Mouse (Mus musculus): ENCODE measurements around the gene BC052040. TPM values are rescaled to one million over a fixed set of nuclear protein-coding genes. Genes with fewer than 3 reads are reported as not detected.

Gene BC052040
- total and polyA plus RNA-seq, 2 experiments from 2014 or later: 13.7 to 14.3 TPM

DNA sequence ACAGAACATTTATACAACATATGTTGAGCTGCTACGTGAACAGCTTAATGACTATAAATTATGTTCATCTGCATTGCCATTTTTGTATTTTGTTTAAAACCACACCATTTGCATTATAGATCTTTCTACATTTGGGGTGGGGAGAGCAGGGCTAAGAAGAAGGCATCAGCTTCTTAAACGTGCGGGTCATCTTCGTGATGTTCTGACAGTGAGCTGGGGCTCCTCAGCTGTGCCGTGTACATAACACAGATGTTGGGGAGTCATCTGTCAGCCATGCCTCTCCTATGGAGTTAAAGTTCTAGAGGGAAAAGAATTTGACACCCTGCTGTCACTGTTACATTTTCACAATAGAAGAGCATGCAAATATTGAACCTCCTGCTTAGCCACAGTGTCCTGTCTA is 19.2 kb downstream of the BC052040 start:
- no peaks in the 10 kb centered on the region for H3K27me3 ChIP-seq (ENCODE audit: insufficient read depth, low read length)
- no peaks in the 10 kb centered on the region for H3K9me3 ChIP-seq (ENCODE audit: low read length)
- H3K36me3 ChIP-seq (ENCODE audit: insufficient read depth, low read length): no peaks in the 10 kb centered on the region
- 37% methylated on average over 5 of the region's 5 CpGs for WGBS
- TF ChIP-seq CTCF (IDR thresholded peaks at IDR 0.05; ENCODE audit: low read depth): no peak
- ATAC-seq: no peak
- no peak overlapping the region for H3K9ac ChIP-seq (replicated peaks; ENCODE audit: low read length)
- 0 out of 2 replicates have a peak, but pooled peaks cover 6% of the 10 kb centered on the region for H3K4me1 ChIP-seq (ENCODE audit: insufficient read depth, low read length)
- no peak overlapping the region for H3K27ac ChIP-seq
- H3K4me2 ChIP-seq (ENCODE audit: low read depth, low read length): no peak overlapping the region
- no peak overlapping the region for H3K4me3 ChIP-seq (ENCODE audit: low read length)
- no peak for DNase-seq (ENCODE audit: low spot score)

DNA sequence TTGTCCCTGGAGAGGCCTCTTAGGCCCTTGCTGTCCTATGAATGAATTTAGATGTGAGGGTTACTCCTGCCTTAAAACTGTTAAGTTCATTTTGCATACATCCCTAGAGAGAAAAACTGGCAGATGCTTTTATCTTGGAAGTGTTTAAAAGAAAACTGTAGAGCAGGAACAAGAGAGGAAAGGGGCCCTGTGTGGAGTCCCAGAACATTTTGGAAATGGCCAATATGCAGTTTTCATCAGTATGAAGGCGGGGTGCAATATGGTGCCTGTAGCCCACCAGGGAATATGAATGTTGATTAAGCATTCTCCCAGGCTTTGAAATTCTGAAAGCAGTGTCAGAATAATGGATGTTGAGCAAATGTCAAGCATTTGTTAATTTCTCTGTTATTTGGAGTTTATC is 19.8 kb downstream of the BC052040 start:
- ATAC-seq: no peak
- 0 out of 2 replicates have a peak, but pooled peaks cover 6% of the 10 kb centered on the region for H3K4me1 ChIP-seq (ENCODE audit: insufficient read depth, low read length)

DNA sequence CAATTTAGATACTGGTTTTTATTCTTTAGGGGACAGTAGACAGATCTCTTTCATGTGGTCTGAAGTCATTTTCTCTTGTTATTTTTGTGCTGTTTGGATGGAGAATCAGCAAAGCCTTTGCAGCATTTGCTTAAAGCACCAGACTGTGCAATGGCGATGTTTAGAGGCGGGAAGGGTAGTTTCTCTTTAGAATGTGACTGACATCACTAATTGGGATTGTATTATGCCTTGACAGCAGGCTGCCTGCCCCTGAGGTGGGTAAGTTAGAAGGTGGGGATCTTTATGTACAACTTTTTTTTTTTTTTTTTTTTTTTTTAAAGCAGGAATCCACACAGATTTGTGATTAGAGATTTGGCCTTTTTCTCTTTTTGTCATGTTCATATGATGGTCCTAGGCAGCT is 20.6 kb downstream of the BC052040 start:
- no peak overlapping the region for H3K4me2 ChIP-seq (ENCODE audit: low read depth, low read length)
- no peaks in the 10 kb centered on the region for H3K27me3 ChIP-seq (ENCODE audit: insufficient read depth, low read length)
- ATAC-seq (no peak), DNase-seq (ENCODE audit: low spot score) (no peak)
- H3K9ac ChIP-seq (replicated peaks; ENCODE audit: low read length): no peak overlapping the region
- H3K36me3 ChIP-seq (ENCODE audit: insufficient read depth, low read length): no peaks in the 10 kb centered on the region
- no peak overlapping the region for H3K27ac ChIP-seq
- 48% methylated on average over 2 of the region's 2 CpGs for WGBS
- no peak for TF ChIP-seq CTCF (IDR thresholded peaks at IDR 0.05; ENCODE audit: low read depth)
- H3K9me3 ChIP-seq (ENCODE audit: low read length): no peaks in the 10 kb centered on the region
- H3K4me1 ChIP-seq (ENCODE audit: insufficient read depth, low read length): 0 out of 2 replicates have a peak, but pooled peaks cover 2% of the 10 kb centered on the region
- no peak overlapping the region for H3K4me3 ChIP-seq (ENCODE audit: low read length)

More for the DNA sequence above, 19.8 kb downstream of the BC052040 start:
- no peaks in the 10 kb centered on the region for H3K27me3 ChIP-seq (ENCODE audit: insufficient read depth, low read length)
- no peak overlapping the region for H3K9ac ChIP-seq (replicated peaks; ENCODE audit: low read length)
- H3K9me3 ChIP-seq (ENCODE audit: low read length): no peaks in the 10 kb centered on the region
- H3K27ac ChIP-seq: no peak overlapping the region
- no peaks in the 10 kb centered on the region for H3K36me3 ChIP-seq (ENCODE audit: insufficient read depth, low read length)
- no peak for TF ChIP-seq CTCF (IDR thresholded peaks at IDR 0.05; ENCODE audit: low read depth)
- no peak for DNase-seq (ENCODE audit: low spot score)
- H3K4me3 ChIP-seq (ENCODE audit: low read length): no peak overlapping the region
- 62% methylated on average over 1 of the region's 1 CpGs for WGBS
- H3K4me2 ChIP-seq (ENCODE audit: low read depth, low read length): no peak overlapping the region

DNA sequence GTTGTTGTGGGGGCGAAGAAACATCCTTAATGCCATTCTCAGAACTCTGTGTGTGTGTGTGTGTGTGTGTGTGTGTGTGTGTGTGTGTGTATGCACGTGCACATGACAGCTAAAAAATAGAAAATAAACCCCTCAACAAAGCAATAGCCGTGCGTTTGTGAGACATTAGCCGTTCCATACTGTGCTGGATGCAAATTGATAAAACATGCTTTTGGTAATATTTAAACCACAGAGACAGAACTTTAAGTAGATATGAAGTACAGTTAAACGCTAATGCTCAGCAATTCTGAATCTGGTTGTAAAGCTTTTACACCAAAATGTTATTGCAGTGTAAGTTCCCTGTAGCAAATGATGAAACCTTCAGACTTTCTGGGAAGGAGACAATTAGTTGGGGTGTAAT is 22.6 kb downstream of the BC052040 start:
- no peak overlapping the region for H3K4me2 ChIP-seq (ENCODE audit: low read depth, low read length)
- no peaks in the 10 kb centered on the region for H3K27me3 ChIP-seq (ENCODE audit: insufficient read depth, low read length)
- DNase-seq (ENCODE audit: low spot score) (no peak), ATAC-seq (no peak)
- no peak overlapping the region for H3K9ac ChIP-seq (replicated peaks; ENCODE audit: low read length)
- no peak overlapping the region for H3K27ac ChIP-seq
- H3K9me3 ChIP-seq (ENCODE audit: low read length): no peaks in the 10 kb centered on the region
- no peaks in the 10 kb centered on the region for H3K4me1 ChIP-seq (ENCODE audit: insufficient read depth, low read length)
- no peak for TF ChIP-seq CTCF (IDR thresholded peaks at IDR 0.05; ENCODE audit: low read depth)
- no peaks in the 10 kb centered on the region for H3K36me3 ChIP-seq (ENCODE audit: insufficient read depth, low read length)
- no peak overlapping the region for H3K4me3 ChIP-seq (ENCODE audit: low read length)
- WGBS: 83% methylated on average over 6 of the region's 6 CpGs

DNA sequence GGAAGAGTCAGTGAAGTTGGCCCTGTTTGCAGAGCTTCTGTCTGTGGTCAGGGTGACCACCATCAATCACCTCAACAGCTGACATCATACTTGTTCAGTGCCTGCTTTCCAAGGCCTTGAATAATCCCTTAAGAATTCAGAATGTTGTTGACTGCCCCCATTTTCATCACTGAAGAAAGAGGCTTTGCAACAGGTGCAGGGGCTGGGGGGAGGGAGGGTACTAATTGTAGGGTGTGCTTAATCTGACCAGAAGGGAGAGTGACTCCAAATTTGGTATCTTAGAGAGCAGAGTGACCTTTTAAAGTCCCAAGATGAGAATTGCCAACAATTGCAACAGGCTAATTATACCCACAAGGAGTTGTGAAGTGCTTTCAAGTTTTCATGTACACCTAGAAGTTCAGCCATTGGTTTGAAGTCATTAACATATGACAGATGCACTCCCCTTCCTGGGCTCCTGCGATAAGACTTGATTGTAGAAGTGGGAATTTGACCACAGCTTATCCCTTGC is 24.4 kb downstream of the BC052040 start:
- Histone ChIP-seq H3K4me2 (ENCODE audit: low read depth, low read length) (no peak overlapping the region), H3K27ac (no peak overlapping the region), H3K4me1 (ENCODE audit: insufficient read depth, low read length) (no peaks in the 10 kb centered on the region), H3K9ac (replicated peaks; ENCODE audit: low read length) (no peak overlapping the region), H3K27me3 (ENCODE audit: insufficient read depth, low read length) (no peaks in the 10 kb centered on the region), H3K9me3 (ENCODE audit: low read length) (no peaks in the 10 kb centered on the region), H3K36me3 (ENCODE audit: insufficient read depth, low read length) (no peaks in the 10 kb centered on the region), H3K4me3 (ENCODE audit: low read length) (no peak overlapping the region)
- 48% methylated on average over 1 of the region's 1 CpGs for WGBS
- ATAC-seq (no peak), DNase-seq (ENCODE audit: low spot score) (no peak)
- no peak for TF ChIP-seq CTCF (IDR thresholded peaks at IDR 0.05; ENCODE audit: low read depth)

DNA sequence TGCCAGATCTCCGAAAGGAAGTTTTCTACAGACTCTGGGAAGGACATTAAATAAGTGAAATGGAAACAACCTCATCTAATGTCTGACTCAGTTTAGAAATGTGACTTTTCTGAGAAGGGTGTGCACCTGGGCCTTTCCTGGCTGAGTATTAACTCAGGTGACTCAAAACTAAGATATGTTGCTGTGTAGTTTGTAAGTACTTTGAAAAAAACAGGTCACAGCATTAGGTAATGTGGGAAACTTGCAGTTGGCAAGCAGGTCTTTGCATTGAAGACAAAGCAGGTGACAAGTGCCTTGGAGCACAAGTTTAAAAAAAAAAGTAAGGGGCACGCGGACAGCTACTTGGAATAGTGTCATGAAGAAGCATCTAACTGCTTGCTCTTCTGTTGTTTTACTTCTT is 27.5 kb downstream of the BC052040 start:
- Histone ChIP-seq H3K4me3 (ENCODE audit: low read length) (no peak overlapping the region), H3K9ac (replicated peaks; ENCODE audit: low read length) (no peak overlapping the region), H3K4me1 (ENCODE audit: insufficient read depth, low read length) (no peaks in the 10 kb centered on the region), H3K36me3 (ENCODE audit: insufficient read depth, low read length) (no peaks in the 10 kb centered on the region), H3K4me2 (ENCODE audit: low read depth, low read length) (no peak overlapping the region), H3K27me3 (ENCODE audit: insufficient read depth, low read length) (no peaks in the 10 kb centered on the region), H3K9me3 (ENCODE audit: low read length) (no peaks in the 10 kb centered on the region), H3K27ac (no peak overlapping the region)
- WGBS: 92% methylated on average over 3 of the region's 3 CpGs
- no peak for TF ChIP-seq CTCF (IDR thresholded peaks at IDR 0.05; ENCODE audit: low read depth)
- no peak for DNase-seq (ENCODE audit: low spot score)
- no peak for ATAC-seq

DNA sequence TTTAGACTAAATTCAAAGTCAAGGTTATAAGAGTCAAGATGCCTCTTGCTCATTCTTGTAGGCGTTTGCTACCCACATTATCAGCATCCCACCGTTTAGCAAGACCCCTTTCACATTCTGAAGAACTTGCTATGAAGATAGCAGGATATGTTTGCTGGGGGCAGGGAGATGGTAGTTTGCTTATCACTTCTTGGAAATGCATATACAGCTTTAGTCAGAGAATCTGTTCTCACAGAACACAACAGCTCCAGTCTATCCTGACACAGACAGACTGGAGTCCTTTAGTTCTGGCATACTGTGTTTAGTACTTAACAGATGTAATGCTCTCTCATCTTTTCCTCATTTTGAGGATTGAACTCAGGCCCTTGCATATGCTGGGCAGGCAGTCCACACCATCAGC is 28.6 kb downstream of the BC052040 start:
- Histone ChIP-seq H3K36me3 (ENCODE audit: insufficient read depth, low read length) (no peaks in the 10 kb centered on the region), H3K9me3 (ENCODE audit: low read length) (no peaks in the 10 kb centered on the region), H3K4me2 (ENCODE audit: low read depth, low read length) (no peak overlapping the region), H3K27ac (no peak overlapping the region), H3K9ac (replicated peaks; ENCODE audit: low read length) (no peak overlapping the region), H3K27me3 (ENCODE audit: insufficient read depth, low read length) (no peaks in the 10 kb centered on the region), H3K4me1 (ENCODE audit: insufficient read depth, low read length) (no peaks in the 10 kb centered on the region), H3K4me3 (ENCODE audit: low read length) (no peak overlapping the region)
- no peak for TF ChIP-seq CTCF (IDR thresholded peaks at IDR 0.05; ENCODE audit: low read depth)
- no peak for ATAC-seq
- no peak for DNase-seq (ENCODE audit: low spot score)
- 85% methylated on average over 2 of the region's 2 CpGs for WGBS

Measured in hindbrain, postnatal 0 days (tissue).